ENCODE assay signal across 13 mouse cellular contexts in genomic region chr1:138560733-138561132, GRCm38 (mm10). TPM values are rescaled to one million over a fixed set of nuclear protein-coding genes. Genes with fewer than 3 reads are reported as not detected.
DNase-seq lines count a peak whose midpoint lies in the region; ATAC-seq lines count a peak whose summit lies in the region.
"Had no signal": no experiment of that assay in that cellular context is flagged by ENCODE, and none has a peak within 500 bp of the region (broad histone marks: within the 10 kb centered on the region; RNA-seq: fewer than 3 reads in every experiment).

No protein-coding gene starts in this region.

- peak; percentile 15 to 20 for DNase-seq in left cerebral cortex, postnatal 14 days (ENCODE audit: low spot score in 2 of 2)
- DNase-seq in left cerebral cortex, adult 11 months (ENCODE audit: low spot score) = no peak
- peak; percentile 69 for DNase-seq in CD4-positive, CD25-positive, alpha-beta regulatory T cell, adult 2 months (ENCODE audit: low read depth, low spot score)
- DNase-seq in T-cell, adult 2 months (ENCODE audit: low spot score) = peak; percentile 18
- DNase-seq in c-Kit-positive CD71-positive TER-119-positive erythroid progenitor cells, embryonic 14.5 days (ENCODE audit: low spot score) = no peak
- DNase-seq in heart, postnatal 25 days (ENCODE audit: low spot score) = no peak
- DNase-seq: cerebellum, adult 8-10 months; gastrocnemius, adult 2 months; heart, postnatal 10 days; lung, postnatal 10 days; thymus, adult 2 months had no signal

- intact Hi-C loops in left cerebral cortex, postnatal 14 days (cut with DNase I) = no loop called here
- intact Hi-C loops in heart, postnatal 25 days (cut with DNase I) = no loop called here

- ATAC-seq in monocyte, adult 5-6 weeks (replicated peaks; ENCODE audit: insufficient number of reproducible peaks, low FRiP score, low TSS enrichment, poor library complexity, severe bottlenecking) = 0 out of 2 replicates have a peak, but pooled peaks have one; percentile 47
- ATAC-seq: hindbrain, embryonic 16.5 days had no signal

RNA-seq across cellular contexts. Expression of gene Nek7, which starts 59.2 kb away (rescaled TPM):
- 10 to 100 TPM; 26.5 to 26.8 TPM for total RNA-seq in left cerebral cortex, postnatal 14 days (2021)
- total RNA-seq in monocyte, adult 5-6 weeks (2017) = 69.0 to 84.0 TPM (median 79.0 TPM) in 3 replicates
- total RNA-seq in heart, postnatal 25 days (2021) = 10 to 100 TPM; 67.3 to 71.1 TPM

Comparison
In these comparisons a context has a peak if more than half of its experiments do, and no peak if none do; other contexts are left out.
1. DNase-seq: peak in left cerebral cortex, postnatal 14 days (2 of 2), CD4-positive, CD25-positive, alpha-beta regulatory T cell, adult 2 months (single experiment) and T-cell, adult 2 months (single experiment); none in left cerebral cortex, adult 11 months (single experiment), c-Kit-positive CD71-positive TER-119-positive erythroid progenitor cells, embryonic 14.5 days (single experiment) and heart, postnatal 25 days (single experiment).